Mouse (Mus musculus): ENCODE measurements around the gene Ankk1. TPM values are rescaled to one million over a fixed set of nuclear protein-coding genes. Genes with fewer than 3 reads are reported as not detected.

Ankk1 gene
- total and polyA plus RNA-seq, 2 experiments from 2014 or later: not detected

GRCm38 (mm10) chr9:49386119-49386518 lies 40.7 kb downstream of the Ankk1 start:
- H3K4me2 ChIP-seq (ENCODE audit: low read depth): no peak overlapping the region
- no peak for TF ChIP-seq CTCF (IDR thresholded peaks at IDR 0.05; ENCODE audit: low read depth)
- no peaks in the 10 kb centered on the region for H3K9me3 ChIP-seq (ENCODE audit: low read length)
- DNase-seq: peak; percentile 60
- no peak overlapping the region for H3K4me3 ChIP-seq (ENCODE audit: low read depth, low read length)
- H3K27me3 ChIP-seq (ENCODE audit: insufficient read depth, low read length): no peaks in the 10 kb centered on the region
- no peak overlapping the region for H3K27ac ChIP-seq (ENCODE audit: low read depth, low read length)
- ATAC-seq: peak; percentile 85
- no peaks in the 10 kb centered on the region for H3K36me3 ChIP-seq (ENCODE audit: insufficient read depth)
- H3K9ac ChIP-seq: no peak overlapping the region
- 18% methylated on average over 11 of the region's 11 CpGs for WGBS
- 0 out of 2 replicates have a peak, but pooled peaks cover 2% of the 10 kb centered on the region for H3K4me1 ChIP-seq (ENCODE audit: insufficient read depth)

DNA sequence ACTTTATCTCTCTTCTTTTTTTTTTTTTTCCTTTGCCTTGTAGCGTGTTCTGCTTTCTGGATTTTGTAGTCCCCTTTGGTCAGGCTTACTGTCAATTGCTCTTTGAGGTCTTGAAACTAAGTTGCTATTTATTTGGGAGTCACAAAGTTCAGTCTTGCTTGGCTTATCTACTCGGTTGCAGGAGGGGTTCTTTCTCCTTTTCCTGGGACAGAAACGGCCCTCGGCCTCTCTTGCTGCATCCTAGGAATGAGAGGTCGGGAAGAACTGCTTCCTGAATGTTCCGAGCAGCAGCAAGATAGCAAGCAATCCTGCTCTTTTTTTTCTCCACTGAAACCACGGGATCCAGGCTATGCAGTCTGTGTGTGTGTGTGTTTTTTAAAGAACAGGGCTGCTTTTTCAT lies 41.5 kb downstream of the Ankk1 start:
- no peaks in the 10 kb centered on the region for H3K9me3 ChIP-seq (ENCODE audit: low read length)
- H3K36me3 ChIP-seq (ENCODE audit: insufficient read depth): no peaks in the 10 kb centered on the region
- H3K4me2 ChIP-seq (ENCODE audit: low read depth): no peak overlapping the region
- WGBS: 57% methylated on average over 7 of the region's 7 CpGs
- H3K4me1 ChIP-seq (ENCODE audit: insufficient read depth): 0 out of 2 replicates have a peak, but pooled peaks cover 2% of the 10 kb centered on the region
- no peaks in the 10 kb centered on the region for H3K27me3 ChIP-seq (ENCODE audit: insufficient read depth, low read length)
- DNase-seq (no peak), ATAC-seq (no peak)
- no peak for TF ChIP-seq CTCF (IDR thresholded peaks at IDR 0.05; ENCODE audit: low read depth)
- no peak overlapping the region for H3K9ac ChIP-seq
- H3K4me3 ChIP-seq (ENCODE audit: low read depth, low read length): no peak overlapping the region
- no peak overlapping the region for H3K27ac ChIP-seq (ENCODE audit: low read depth, low read length)

- no peak for DNase-seq
- H3K9me3 ChIP-seq (ENCODE audit: low read length): no peaks in the 10 kb centered on the region
- no peak overlapping the region for H3K4me3 ChIP-seq (ENCODE audit: low read depth, low read length)
- 0 out of 2 replicates have a peak, but pooled peaks cover 2% of the 10 kb centered on the region for H3K4me1 ChIP-seq (ENCODE audit: insufficient read depth)
- no peaks in the 10 kb centered on the region for H3K27me3 ChIP-seq (ENCODE audit: insufficient read depth, low read length)
- H3K36me3 ChIP-seq (ENCODE audit: insufficient read depth): no peaks in the 10 kb centered on the region
- no peak for ATAC-seq
- H3K4me2 ChIP-seq (ENCODE audit: low read depth): no peak overlapping the region
- WGBS: 88% methylated on average over 6 of the region's 6 CpGs
- no peak overlapping the region for H3K9ac ChIP-seq
- no peak overlapping the region for H3K27ac ChIP-seq (ENCODE audit: low read depth, low read length)
- no peak for TF ChIP-seq CTCF (IDR thresholded peaks at IDR 0.05; ENCODE audit: low read depth)
Observed at GRCm38 (mm10) chr9:49384855-49385254, 42.0 kb downstream of the Ankk1 start.

GRCm38 (mm10) chr9:49384041-49384440 lies 42.8 kb downstream of the Ankk1 start:
- Histone ChIP-seq H3K27ac (ENCODE audit: low read depth, low read length) (no peak overlapping the region), H3K4me3 (ENCODE audit: low read depth, low read length) (no peak overlapping the region), H3K9me3 (ENCODE audit: low read length) (no peaks in the 10 kb centered on the region), H3K27me3 (ENCODE audit: insufficient read depth, low read length) (no peaks in the 10 kb centered on the region), H3K4me2 (ENCODE audit: low read depth) (no peak overlapping the region), H3K9ac (no peak overlapping the region), H3K36me3 (ENCODE audit: insufficient read depth) (no peaks in the 10 kb centered on the region), H3K4me1 (ENCODE audit: insufficient read depth) (0 out of 2 replicates have a peak, but pooled peaks cover 2% of the 10 kb centered on the region)
- ATAC-seq (no peak), DNase-seq (no peak)
- 38% methylated on average over 3 of the region's 3 CpGs for WGBS
- TF ChIP-seq CTCF (IDR thresholded peaks at IDR 0.05; ENCODE audit: low read depth): no peak

GRCm38 (mm10) chr9:49379962-49380361 lies 46.9 kb downstream of the Ankk1 start:
- no peak overlapping the region for H3K27ac ChIP-seq (ENCODE audit: low read depth, low read length)
- H3K4me1 ChIP-seq (ENCODE audit: insufficient read depth): 0 out of 2 replicates have a peak, but pooled peaks cover 2% of the 10 kb centered on the region
- no peaks in the 10 kb centered on the region for H3K27me3 ChIP-seq (ENCODE audit: insufficient read depth, low read length)
- TF ChIP-seq CTCF (IDR thresholded peaks at IDR 0.05; ENCODE audit: low read depth): no peak
- no peak for ATAC-seq
- H3K4me2 ChIP-seq (ENCODE audit: low read depth): no peak overlapping the region
- H3K9me3 ChIP-seq (ENCODE audit: low read length): no peaks in the 10 kb centered on the region
- DNase-seq: no peak
- WGBS: 75% methylated on average over 4 of the region's 4 CpGs
- H3K4me3 ChIP-seq (ENCODE audit: low read depth, low read length): no peak overlapping the region
- no peaks in the 10 kb centered on the region for H3K36me3 ChIP-seq (ENCODE audit: insufficient read depth)
- H3K9ac ChIP-seq: no peak overlapping the region

GRCm38 (mm10) chr9:49373946-49374345 lies 52.9 kb downstream of the Ankk1 start:
- no peaks in the 10 kb centered on the region for H3K36me3 ChIP-seq (ENCODE audit: insufficient read depth)
- H3K4me2 ChIP-seq (ENCODE audit: low read depth): no peak overlapping the region
- WGBS: 88% methylated on average over 2 of the region's 2 CpGs
- H3K9me3 ChIP-seq (ENCODE audit: low read length): no peaks in the 10 kb centered on the region
- H3K4me1 ChIP-seq (ENCODE audit: insufficient read depth): no peaks in the 10 kb centered on the region
- TF ChIP-seq CTCF (IDR thresholded peaks at IDR 0.05; ENCODE audit: low read depth): no peak
- DNase-seq (no peak), ATAC-seq (no peak)
- no peak overlapping the region for H3K4me3 ChIP-seq (ENCODE audit: low read depth, low read length)
- H3K9ac ChIP-seq: no peak overlapping the region
- H3K27me3 ChIP-seq (ENCODE audit: insufficient read depth, low read length): no peaks in the 10 kb centered on the region
- no peak overlapping the region for H3K27ac ChIP-seq (ENCODE audit: low read depth, low read length)

- no peak overlapping the region for H3K4me2 ChIP-seq (ENCODE audit: low read depth)
- TF ChIP-seq CTCF (IDR thresholded peaks at IDR 0.05; ENCODE audit: low read depth): no peak
Observed at GRCm38 (mm10) chr9:49365763-49366162, 61.1 kb downstream of the Ankk1 start.

More at GRCm38 (mm10) chr9:49365763-49366162, 61.1 kb downstream of the Ankk1 start:
- ATAC-seq (no peak), DNase-seq (no peak)
- Histone ChIP-seq H3K27me3 (ENCODE audit: insufficient read depth, low read length) (no peaks in the 10 kb centered on the region), H3K4me1 (ENCODE audit: insufficient read depth) (no peaks in the 10 kb centered on the region), H3K27ac (ENCODE audit: low read depth, low read length) (no peak overlapping the region), H3K4me3 (ENCODE audit: low read depth, low read length) (no peak overlapping the region), H3K9me3 (ENCODE audit: low read length) (no peaks in the 10 kb centered on the region), H3K9ac (no peak overlapping the region), H3K36me3 (ENCODE audit: insufficient read depth) (no peaks in the 10 kb centered on the region)
- WGBS: 31% methylated on average over 5 of the region's 5 CpGs

Other genes starting within 250 kb of the Ankk1 start
- not detected in 2 replicates for gene Gm4894, start 176.5 kb downstream of the Ankk1 start, total RNA-seq (2014; rRNA removed)
- not detected in 2 replicates for gene Gm4894, start 176.5 kb downstream of the Ankk1 start, polyA plus RNA-seq (2015; fragmentation: Nextera tagmentation; extraction: Ambion mirVana)
- gene Drd2, start 86.4 kb downstream of the Ankk1 start, total RNA-seq (2014; rRNA removed): 7.4 and 10.0 TPM in 2 replicates
- 4.9 and 6.3 TPM in 2 replicates for gene Drd2, start 86.4 kb downstream of the Ankk1 start, polyA plus RNA-seq (2015; fragmentation: Nextera tagmentation; extraction: Ambion mirVana)
- 2.6 and 3.7 TPM in 2 replicates for gene Ttc12, start 59.2 kb upstream of the Ankk1 start, total RNA-seq (2014; rRNA removed)
- 1.2 and 2.5 TPM in 2 replicates for gene Ttc12, start 59.2 kb upstream of the Ankk1 start, polyA plus RNA-seq (2015; fragmentation: Nextera tagmentation; extraction: Ambion mirVana)